Mouse (Mus musculus): ENCODE measurements around the gene Olfr177.

Gene Olfr177

GRCm38 (mm10) chr16:58874668-58875067, at the start of gene Olfr177:
Olfr177 (minus strand) TSS chr16:58874768.
- 79% methylated on average over 1 of the region's 1 CpGs for WGBS

- 63% methylated on average over 3 of the region's 3 CpGs for WGBS
Measured at GRCm38 (mm10) chr16:58891963-58892362, 17.4 kb upstream of the Olfr177 start, which contains the start of gene Olfr178. Olfr178 (minus strand) TSS chr16:58892063.

GRCm38 (mm10) chr16:58884416-58884815, 9.8 kb upstream of the Olfr177 start:
- WGBS = 66% methylated on average over 2 of the region's 2 CpGs

GRCm38 (mm10) chr16:58861479-58861878, 13.1 kb downstream of the Olfr177 start:
- 55% methylated on average over 1 of the region's 1 CpGs for WGBS

GRCm38 (mm10) chr16:58860032-58860737, 14.4 kb downstream of the Olfr177 start:
- 91% methylated on average over 2 of the region's 2 CpGs for WGBS

- 80% methylated on average over 1 of the region's 1 CpGs for WGBS
Measured at GRCm38 (mm10) chr16:58826732-58827319, 47.7 kb downstream of the Olfr177 start, which contains the start of gene Olfr175-ps1. Olfr175-ps1 (minus strand) TSS chr16:58826782.
